Mouse (Mus musculus): ENCODE measurements at regions not wholly inside any gene's neighbourhood (a gene's known extent, or its start where the extent isn't known, plus 50 kb on each side); places are given as distances from the start of the nearest gene placed in this dataset.

GRCm38 (mm10) chr11:63338277-63338676 lies 209.5 kb downstream of the Pmp22 start:
- Histone ChIP-seq H3K36me3 (ENCODE audit: control insufficient read depth, insufficient read depth, low read length, poor library complexity, severe bottlenecking) (no peaks in the 10 kb centered on the region), H3K4me1 (ENCODE audit: control insufficient read depth in 2 of 2, insufficient read depth in 2 of 2, low read length in 2 of 2, poor library complexity in 1 of 2) (no peaks in the 10 kb centered on the region), H3K27ac (ENCODE audit: insufficient read depth, low read depth, low read length, poor library complexity, severe bottlenecking) (no peak overlapping the region), H3K4me3 (ENCODE audit: insufficient read depth in 1 of 2, low read depth in 1 of 2, low read length in 2 of 2, poor library complexity in 1 of 2, severe bottlenecking in 1 of 2) (no peak overlapping the region), H3K9me3 (ENCODE audit: control insufficient read depth, insufficient read depth, low read depth, low read length) (no peaks in the 10 kb centered on the region), H3K9ac (ENCODE audit: insufficient read depth, low read depth, low read length, poor library complexity, severe bottlenecking) (no peak overlapping the region)
- TF ChIP-seq ZC3H11A (IDR thresholded peaks at IDR 0.05; ENCODE audit: borderline replicate concordance, low read depth, low read length): no peak
- TF ChIP-seq MAFK (IDR thresholded peaks at IDR 0.05; ENCODE audit: insufficient read depth, low read depth, low read length): no peak
- no peak for TF ChIP-seq CHD2 (IDR thresholded peaks at IDR 0.05; ENCODE audit: low read depth, low read length)
- TF ChIP-seq HCFC1 (IDR thresholded peaks at IDR 0.05; ENCODE audit: borderline replicate concordance, insufficient read depth, low read length): no peak
- TF ChIP-seq ZNF384 (IDR thresholded peaks at IDR 0.05; ENCODE audit: low read depth, low read length): no peak
- in situ Hi-C loops (cut with MboI; ENCODE audit: low sequenced_read_pairs in 2 of 2, unreplicated experiment in 2 of 2): no loop called here
- DNase-seq (ENCODE audit: low read depth, low spot score): no peak

- Histone ChIP-seq H3K9me3 (ENCODE audit: control insufficient read depth, insufficient read depth, low read depth, low read length) (no peaks in the 10 kb centered on the region), H3K4me3 (ENCODE audit: insufficient read depth in 1 of 2, low read depth in 1 of 2, low read length in 2 of 2, poor library complexity in 1 of 2, severe bottlenecking in 1 of 2) (no peak overlapping the region), H3K4me1 (ENCODE audit: control insufficient read depth in 2 of 2, insufficient read depth in 2 of 2, low read length in 2 of 2, poor library complexity in 1 of 2) (peaks cover 3 to 7% of the 10 kb centered on the region in 2 experiments; a peak in 2 of 4 replicates), H3K36me3 (ENCODE audit: control insufficient read depth, insufficient read depth, low read length, poor library complexity, severe bottlenecking) (no peaks in the 10 kb centered on the region), H3K9ac (ENCODE audit: insufficient read depth, low read depth, low read length, poor library complexity, severe bottlenecking) (no peak overlapping the region), H3K27ac (ENCODE audit: insufficient read depth, low read depth, low read length, poor library complexity, severe bottlenecking) (no peak overlapping the region)
- TF ChIP-seq ZC3H11A (IDR thresholded peaks at IDR 0.05; ENCODE audit: borderline replicate concordance, low read depth, low read length) (no peak), ZNF384 (IDR thresholded peaks at IDR 0.05; ENCODE audit: low read depth, low read length) (no peak), MAFK (IDR thresholded peaks at IDR 0.05; ENCODE audit: insufficient read depth, low read depth, low read length) (no peak)
- in situ Hi-C loops (cut with MboI; ENCODE audit: low sequenced_read_pairs in 2 of 2, unreplicated experiment in 2 of 2): no loop called here
- DNase-seq (ENCODE audit: low read depth, low spot score): no peak
These were observed 216.9 kb downstream of the Pmp22 start for GRCm38 (mm10) chr11:63345653-63346052.

- Histone ChIP-seq H3K27ac (ENCODE audit: insufficient read depth, low read depth, low read length, poor library complexity, severe bottlenecking) (peak overlapping the region; percentile 15; the same call in 1 of the 2 replicates), H3K36me3 (ENCODE audit: control insufficient read depth, insufficient read depth, low read length, poor library complexity, severe bottlenecking) (no peaks in the 10 kb centered on the region), H3K4me1 (ENCODE audit: control insufficient read depth in 2 of 2, insufficient read depth in 2 of 2, low read length in 2 of 2, poor library complexity in 1 of 2) (peaks cover 3 to 7% of the 10 kb centered on the region in 2 experiments; a peak in 2 of 4 replicates), H3K9me3 (ENCODE audit: control insufficient read depth, insufficient read depth, low read depth, low read length) (no peaks in the 10 kb centered on the region), H3K9ac (ENCODE audit: insufficient read depth, low read depth, low read length, poor library complexity, severe bottlenecking) (no peak overlapping the region), H3K4me3 (ENCODE audit: insufficient read depth in 1 of 2, low read depth in 1 of 2, low read length in 2 of 2, poor library complexity in 1 of 2, severe bottlenecking in 1 of 2) (no peak overlapping the region)
- in situ Hi-C loops (cut with MboI; ENCODE audit: low sequenced_read_pairs in 2 of 2, unreplicated experiment in 2 of 2): no loop called here
- TF ChIP-seq ZC3H11A (IDR thresholded peaks at IDR 0.05; ENCODE audit: borderline replicate concordance, low read depth, low read length): no peak
- no peak for TF ChIP-seq ZNF384 (IDR thresholded peaks at IDR 0.05; ENCODE audit: low read depth, low read length)
- no peak for TF ChIP-seq HCFC1 (IDR thresholded peaks at IDR 0.05; ENCODE audit: borderline replicate concordance, insufficient read depth, low read length)
- no peak for TF ChIP-seq CHD2 (IDR thresholded peaks at IDR 0.05; ENCODE audit: low read depth, low read length)
- TF ChIP-seq MAFK (IDR thresholded peaks at IDR 0.05; ENCODE audit: insufficient read depth, low read depth, low read length): no peak
- DNase-seq (ENCODE audit: low read depth, low spot score): peak; percentile 57
These were observed 221.4 kb downstream of the Pmp22 start for GRCm38 (mm10) chr11:63350123-63350696.

GRCm38 (mm10) chr11:63351999-63352398 lies 223.2 kb downstream of the Pmp22 start:
- peaks cover 3 to 7% of the 10 kb centered on the region in 2 experiments; a peak in 2 of 4 replicates for H3K4me1 ChIP-seq (ENCODE audit: control insufficient read depth in 2 of 2, insufficient read depth in 2 of 2, low read length in 2 of 2, poor library complexity in 1 of 2)
- H3K36me3 ChIP-seq (ENCODE audit: control insufficient read depth, insufficient read depth, low read length, poor library complexity, severe bottlenecking): no peaks in the 10 kb centered on the region
- no peak for TF ChIP-seq ZNF384 (IDR thresholded peaks at IDR 0.05; ENCODE audit: low read depth, low read length)
- no peak for TF ChIP-seq MAFK (IDR thresholded peaks at IDR 0.05; ENCODE audit: insufficient read depth, low read depth, low read length)
- TF ChIP-seq HCFC1 (IDR thresholded peaks at IDR 0.05; ENCODE audit: borderline replicate concordance, insufficient read depth, low read length): no peak
- TF ChIP-seq ZC3H11A (IDR thresholded peaks at IDR 0.05; ENCODE audit: borderline replicate concordance, low read depth, low read length): no peak
- no peak for TF ChIP-seq CHD2 (IDR thresholded peaks at IDR 0.05; ENCODE audit: low read depth, low read length)
- in situ Hi-C loops (cut with MboI; ENCODE audit: low sequenced_read_pairs in 2 of 2, unreplicated experiment in 2 of 2): no loop called here
- no peak overlapping the region for H3K27ac ChIP-seq (ENCODE audit: insufficient read depth, low read depth, low read length, poor library complexity, severe bottlenecking)
- H3K9ac ChIP-seq (ENCODE audit: insufficient read depth, low read depth, low read length, poor library complexity, severe bottlenecking): no peak overlapping the region
- DNase-seq (ENCODE audit: low read depth, low spot score): no peak
- no peak overlapping the region for H3K4me3 ChIP-seq (ENCODE audit: insufficient read depth in 1 of 2, low read depth in 1 of 2, low read length in 2 of 2, poor library complexity in 1 of 2, severe bottlenecking in 1 of 2)
- no peaks in the 10 kb centered on the region for H3K9me3 ChIP-seq (ENCODE audit: control insufficient read depth, insufficient read depth, low read depth, low read length)

All from ES-E14 (cell line).